Mouse (Mus musculus) right cerebral cortex, adult 2 months (tissue): ENCODE results near the gene Mpped1.

Experiments
- DNase-seq, 2 experiments: peaks; one replicate each; pipeline ENCODE4 v3.0.0; 2021 to 2022; ENCODE audit warnings: low spot score in 2 of 2

Gene Mpped1

GRCm38 (mm10) chr15:83883821-83884220, 104.6 kb downstream of the Mpped1 start:
- peak in 1 of 2 experiments; percentile 28 for DNase-seq

- DNase-seq, result peak in 1 of 2 experiments; percentile 12
Observed at GRCm38 (mm10) chr15:83884291-83884690, 105.0 kb downstream of the Mpped1 start.

GRCm38 (mm10) chr15:83892871-83893270, 113.6 kb downstream of the Mpped1 start:
- peak; percentile 31 to 39 for DNase-seq

- DNase-seq, result peak; percentile 22 to 30
Observed at GRCm38 (mm10) chr15:83894261-83894660, 115.0 kb downstream of the Mpped1 start.

GRCm38 (mm10) chr15:83896011-83896410, 116.7 kb downstream of the Mpped1 start:
- DNase-seq, result no peak

GRCm38 (mm10) chr15:83897286-83897685, 118.0 kb downstream of the Mpped1 start:
- DNase-seq, result peak; percentile 49 to 62

- DNase-seq, result no peak
Observed at GRCm38 (mm10) chr15:83906472-83906871, 127.2 kb downstream of the Mpped1 start.
